Mouse (Mus musculus) forebrain, embryonic 12.5 days (tissue): ENCODE data around the gene Ttll8. TPM values are rescaled to one million over a fixed set of nuclear protein-coding genes. Genes with fewer than 3 reads are reported as not detected.

Source experiments
- ATAC-seq: fragments of 200-750 bp; cut with Nextera tagmentation; 2 replicates; pipeline ENCODE4 v1.8.0; 2017; ENCODE audit warnings: moderate TSS enrichment; ENCODE audit not compliant: low FRiP score
- H3K27ac ChIP-seq: fragments of 300-500 bp; sonication (generic); 2 replicates; pipeline ENCODE4 v1.5.1; 2016; ENCODE audit warnings: mild to moderate bottlenecking
- H3K27me3 ChIP-seq: fragments of 300-500 bp; sonication (generic); 2 replicates; pipeline ENCODE4 v1.6.1; 2016; ENCODE audit warnings: mild to moderate bottlenecking
- H3K36me3 ChIP-seq: fragments of 300-500 bp; sonication (generic); replicated peaks from 2 replicates; pipeline ENCODE4 v1.6.1; 2016; ENCODE audit warnings: mild to moderate bottlenecking
- H3K4me1 ChIP-seq: fragments of 300-500 bp; sonication (generic); 2 replicates; pipeline ENCODE4 v1.6.1; 2016
- H3K4me2 ChIP-seq: fragments of 300-500 bp; sonication (generic); 2 replicates; pipeline ENCODE4 v1.6.1; 2016; ENCODE audit warnings: mild to moderate bottlenecking, moderate library complexity
- H3K4me3 ChIP-seq: fragments of 300-500 bp; sonication (generic); replicated peaks from 2 replicates; pipeline ENCODE4 v1.5.1; 2016; ENCODE audit warnings: mild to moderate bottlenecking
- H3K9ac ChIP-seq: fragments of 300-500 bp; sonication (generic); 2 replicates; pipeline ENCODE4 v1.6.1; 2016; ENCODE audit warnings: mild to moderate bottlenecking
- H3K9me3 ChIP-seq: fragments of 300-500 bp; sonication (generic); 2 replicates; pipeline ENCODE4 v1.6.1; 2016
- WGBS: fragments of 180-500 bp; shearing (Covaris S2); methylation state at CpG from one replicate; pipeline ENCODE4 v1.1.7; 2016; 5-methylcytosine and 5-hydroxymethylcytosine counted together
- polyA plus RNA-seq: library from polyadenylated mRNA; unstranded; fragments of >200 nt; fragmentation: Nextera tagmentation; extraction: Ambion mirVana; gene quantifications from 2 replicates; pipeline ENCODE4 v1.2.1, GENCODE M21; 2016

Ttll8 gene
- polyA plus RNA-seq, 1 experiment from 2014 or later: 0.14 TPM

DNA sequence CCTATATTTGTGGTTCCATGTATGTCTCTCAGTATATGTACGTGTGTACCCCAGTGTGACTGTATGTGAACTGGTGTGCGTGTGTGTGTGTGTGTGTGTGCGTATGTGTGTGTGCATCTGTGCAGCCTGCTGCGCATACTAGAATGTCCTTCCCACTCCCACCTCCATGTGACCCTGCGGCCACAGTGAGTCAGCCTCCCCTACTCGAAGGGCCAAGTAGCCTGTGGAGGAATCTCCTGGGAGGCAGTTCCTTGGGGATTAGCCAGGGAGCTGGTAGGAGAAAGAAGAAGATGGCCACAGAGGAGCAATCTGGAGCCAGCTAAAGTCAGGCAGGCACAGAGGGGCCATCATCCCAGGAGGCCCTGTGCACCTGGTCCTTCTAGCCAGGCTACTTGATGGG lies 79.7 kb downstream of the Ttll8 start:
- peaks cover 9% of the 10 kb centered on the region; the same call in 1 of the 2 replicates for H3K27me3 ChIP-seq
- 84% methylated on average over 6 of the region's 6 CpGs for WGBS
- no peaks in the 10 kb centered on the region for H3K9me3 ChIP-seq
- no peak overlapping the region for H3K27ac ChIP-seq
- no peak for ATAC-seq
- H3K9ac ChIP-seq: no peak overlapping the region
- H3K36me3 ChIP-seq: no peaks in the 10 kb centered on the region
- H3K4me1 ChIP-seq: peaks cover 9% of the 10 kb centered on the region
- H3K4me2 ChIP-seq: no peak overlapping the region
- H3K4me3 ChIP-seq: no peak overlapping the region

DNA sequence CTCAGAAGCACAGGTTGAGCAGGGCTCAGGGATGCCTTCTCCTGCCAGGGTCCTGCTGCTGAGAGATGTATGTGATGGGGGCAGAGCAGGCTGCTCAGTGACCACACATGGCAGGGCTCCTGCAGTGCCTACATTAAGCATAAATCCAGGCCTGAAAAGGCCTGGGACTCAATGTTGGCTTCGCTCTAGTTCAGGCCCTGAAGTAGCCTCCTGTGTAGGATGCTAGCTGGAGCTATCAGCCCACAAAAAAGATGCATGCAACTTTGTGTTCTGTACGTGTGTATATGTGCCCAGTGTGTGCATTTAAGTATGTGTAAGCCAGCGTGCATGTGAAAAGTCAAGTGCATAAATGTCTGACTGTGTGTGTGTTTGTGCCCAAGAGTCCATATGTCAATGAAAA lies 80.2 kb downstream of the Ttll8 start:
- WGBS: 93% methylated on average over 3 of the region's 3 CpGs

DNA sequence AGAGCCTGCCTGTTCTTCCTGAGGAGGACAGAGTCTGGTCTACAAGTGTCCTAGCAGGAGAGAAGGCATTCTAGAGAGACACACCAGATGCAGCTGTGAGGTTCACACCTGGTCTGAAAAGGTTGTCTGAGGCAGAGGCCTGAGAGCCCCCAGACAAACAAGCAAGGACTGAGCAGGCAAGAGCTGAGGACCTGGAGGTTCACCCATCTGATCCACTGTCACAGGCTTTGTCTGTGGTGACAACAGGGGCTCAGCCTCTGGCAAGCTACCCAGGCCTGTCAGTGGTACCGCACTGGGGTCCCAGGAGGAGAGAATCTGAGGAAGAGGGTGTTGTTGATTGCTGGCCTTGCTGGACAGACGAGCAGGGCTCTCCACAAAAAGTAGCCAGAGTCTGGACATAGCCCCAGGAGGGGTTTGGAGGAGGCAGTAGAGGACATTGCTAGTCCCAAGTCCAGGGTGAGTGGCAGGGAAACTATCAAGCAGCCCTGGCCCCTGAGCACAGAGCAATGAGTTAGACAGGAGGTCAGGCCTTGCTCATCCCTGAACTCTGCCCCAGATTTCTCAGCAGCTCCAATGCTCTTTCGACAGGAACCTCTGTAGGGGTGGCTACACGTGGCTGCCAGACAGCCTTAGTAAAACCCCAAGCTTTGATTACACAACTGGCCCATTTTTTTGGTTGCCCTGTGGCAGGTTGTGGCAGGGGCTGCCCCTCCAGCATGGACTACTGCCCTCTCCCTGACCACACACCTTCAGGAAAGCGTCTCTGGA lies 83.6 kb downstream of the Ttll8 start:
- no peak overlapping the region for H3K4me2 ChIP-seq
- H3K36me3 ChIP-seq: peaks cover 18% of the 10 kb centered on the region
- H3K27me3 ChIP-seq: peaks cover 4% of the 10 kb centered on the region; the same call in 1 of the 2 replicates
- no peaks in the 10 kb centered on the region for H3K4me1 ChIP-seq
- no peak overlapping the region for H3K9ac ChIP-seq
- no peak for ATAC-seq
- H3K27ac ChIP-seq: no peak overlapping the region
- WGBS: 80% methylated on average over 5 of the region's 5 CpGs
- H3K4me3 ChIP-seq: no peak overlapping the region
- H3K9me3 ChIP-seq: peaks cover 5% of the 10 kb centered on the region; the same call in 1 of the 2 replicates

More for the DNA sequence above, 80.2 kb downstream of the Ttll8 start:
- ATAC-seq: no peak
- no peaks in the 10 kb centered on the region for H3K9me3 ChIP-seq
- H3K36me3 ChIP-seq: no peaks in the 10 kb centered on the region
- peaks cover 9% of the 10 kb centered on the region for H3K4me1 ChIP-seq
- no peak overlapping the region for H3K27ac ChIP-seq
- no peak overlapping the region for H3K9ac ChIP-seq
- H3K4me2 ChIP-seq: no peak overlapping the region
- H3K4me3 ChIP-seq: no peak overlapping the region
- peaks cover 9% of the 10 kb centered on the region; the same call in 1 of the 2 replicates for H3K27me3 ChIP-seq

GRCm38 (mm10) chr15:88868024-88868742 lies 86.0 kb downstream of the Ttll8 start:
- no peaks in the 10 kb centered on the region for H3K27me3 ChIP-seq
- WGBS: 86% methylated on average over 6 of the region's 6 CpGs
- H3K27ac ChIP-seq: 0 out of 2 replicates have a peak overlapping the region, but pooled peaks have one; percentile 8
- no peak overlapping the region for H3K4me2 ChIP-seq
- no peak overlapping the region for H3K9ac ChIP-seq
- no peak for ATAC-seq
- no peak overlapping the region for H3K4me3 ChIP-seq
- peaks cover 22% of the 10 kb centered on the region for H3K4me1 ChIP-seq
- H3K36me3 ChIP-seq: peaks cover 32% of the 10 kb centered on the region
- peaks cover 5% of the 10 kb centered on the region; the same call in 1 of the 2 replicates for H3K9me3 ChIP-seq

- H3K36me3 ChIP-seq: peaks cover 32% of the 10 kb centered on the region
- peak overlapping the region; percentile 25; the same call in 1 of the 2 replicates for H3K27ac ChIP-seq
- WGBS: 46% methylated on average over 5 of the region's 5 CpGs
- H3K4me2 ChIP-seq: no peak overlapping the region
- H3K27me3 ChIP-seq: no peaks in the 10 kb centered on the region
- no peak overlapping the region for H3K4me3 ChIP-seq
- no peak overlapping the region for H3K9ac ChIP-seq
- peaks cover 27% of the 10 kb centered on the region for H3K4me1 ChIP-seq
- no peak for ATAC-seq
- peaks cover 5% of the 10 kb centered on the region; the same call in 1 of the 2 replicates for H3K9me3 ChIP-seq
These were observed 86.7 kb downstream of the Ttll8 start for GRCm38 (mm10) chr15:88867368-88868023.

DNA sequence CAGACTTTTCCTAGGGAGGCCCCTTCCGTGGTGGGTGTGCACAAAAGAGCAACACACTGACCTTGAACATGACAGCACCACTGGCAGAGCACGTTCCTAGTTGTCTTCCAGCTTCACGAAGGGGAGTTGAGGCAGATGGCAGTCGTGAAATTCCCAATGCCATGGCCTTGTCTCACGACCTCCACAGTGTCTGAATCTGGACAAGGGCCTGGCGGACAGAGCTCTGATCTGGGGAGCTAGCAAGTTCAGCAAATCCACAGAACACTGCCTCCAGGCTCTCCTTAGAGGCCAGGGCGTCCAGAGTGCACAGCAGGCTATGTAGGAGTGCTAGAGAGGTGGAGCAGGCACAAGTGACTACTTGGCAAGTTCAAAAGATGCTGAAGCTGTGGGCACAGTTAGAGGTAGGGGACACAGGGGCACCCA lies 87.3 kb downstream of the Ttll8 start:
- H3K9me3 ChIP-seq: peaks cover 5% of the 10 kb centered on the region; the same call in 1 of the 2 replicates
- H3K27ac ChIP-seq: peak overlapping the region; percentile 25; the same call in 1 of the 2 replicates
- H3K4me1 ChIP-seq: peaks cover 27% of the 10 kb centered on the region
- H3K9ac ChIP-seq: no peak overlapping the region
- H3K4me2 ChIP-seq: no peak overlapping the region
- peaks cover 32% of the 10 kb centered on the region for H3K36me3 ChIP-seq
- H3K4me3 ChIP-seq: no peak overlapping the region
- 61% methylated on average over 7 of the region's 7 CpGs for WGBS
- ATAC-seq: no peak
- no peaks in the 10 kb centered on the region for H3K27me3 ChIP-seq

DNA sequence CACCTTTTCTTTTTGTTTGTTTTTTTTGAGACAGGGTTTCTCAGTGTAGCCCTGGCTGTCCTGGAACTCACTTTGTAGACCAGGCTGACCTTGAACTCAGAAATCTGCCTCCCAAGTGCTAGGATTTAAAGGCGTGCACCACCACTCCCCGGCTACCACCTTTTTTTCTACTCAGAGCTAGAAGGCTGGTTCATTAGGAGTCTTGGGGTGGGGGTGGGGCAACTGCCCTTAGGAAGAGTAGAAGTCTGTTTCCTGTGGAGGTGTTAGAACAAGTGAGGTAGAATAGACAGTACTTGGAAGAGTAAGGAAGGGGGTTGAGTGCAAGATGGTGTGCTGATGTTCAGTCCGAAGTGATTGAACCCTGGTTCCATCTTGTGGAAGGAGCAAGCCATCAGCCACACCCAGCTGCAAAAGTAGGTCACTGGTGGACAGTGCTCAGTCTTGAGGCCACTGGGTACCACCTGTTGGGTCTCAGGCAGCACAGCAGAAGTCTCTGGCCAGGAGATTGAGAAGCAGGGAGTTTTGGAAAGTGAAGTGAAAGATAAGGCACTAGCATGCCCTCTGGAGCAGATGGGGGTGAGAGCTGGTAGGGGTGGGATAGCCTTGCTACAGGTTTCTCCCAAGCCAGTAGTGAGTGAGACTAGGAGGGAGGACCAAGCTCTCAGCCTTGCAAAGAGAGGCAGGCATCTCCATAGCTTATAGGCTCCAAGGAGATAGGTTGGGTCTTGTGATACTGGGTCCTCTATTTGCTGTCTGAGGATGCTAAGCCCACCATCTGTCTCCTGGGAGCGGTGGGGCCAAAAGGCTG lies 88.1 kb downstream of the Ttll8 start:
- H3K4me2 ChIP-seq: no peak overlapping the region
- WGBS: 89% methylated on average over 4 of the region's 4 CpGs
- no peak overlapping the region for H3K4me3 ChIP-seq
- peaks cover 5% of the 10 kb centered on the region; the same call in 1 of the 2 replicates for H3K9me3 ChIP-seq
- no peak for ATAC-seq
- H3K9ac ChIP-seq: no peak overlapping the region
- H3K4me1 ChIP-seq: peaks cover 33% of the 10 kb centered on the region
- peaks cover 32% of the 10 kb centered on the region for H3K36me3 ChIP-seq
- no peak overlapping the region for H3K27ac ChIP-seq
- 0 out of 2 replicates have a peak, but pooled peaks cover 2% of the 10 kb centered on the region for H3K27me3 ChIP-seq

DNA sequence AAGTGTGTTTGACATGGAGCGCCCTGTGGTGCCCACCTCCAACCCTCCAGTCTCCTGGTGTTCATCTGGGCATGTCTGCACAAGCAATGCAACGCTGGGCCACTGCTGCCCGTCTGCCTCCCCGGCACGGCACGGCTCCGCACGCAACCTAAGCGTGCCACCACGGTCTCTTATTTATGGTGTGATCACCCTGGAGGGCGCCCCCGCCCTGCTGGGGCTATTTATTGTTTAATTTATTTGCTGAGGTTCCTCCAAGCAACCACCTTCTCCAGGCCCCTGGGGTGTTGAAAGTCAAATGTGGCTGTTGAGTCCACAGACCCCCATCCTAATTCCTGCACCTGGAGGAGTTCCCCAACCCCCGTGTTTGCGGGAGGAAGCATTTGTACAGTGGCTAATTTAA lies 89.2 kb downstream of the Ttll8 start:
- Histone ChIP-seq H3K27me3 (peaks cover 7% of the 10 kb centered on the region; the same call in 1 of the 2 replicates), H3K4me1 (peaks cover 33% of the 10 kb centered on the region), H3K4me2 (peak overlapping the region; percentile 97; the same call in 1 of the 2 replicates), H3K9ac (no peak overlapping the region), H3K9me3 (peaks cover 5% of the 10 kb centered on the region; the same call in 1 of the 2 replicates), H3K36me3 (peaks cover 32% of the 10 kb centered on the region), H3K4me3 (no peak overlapping the region), H3K27ac (no peak overlapping the region)
- WGBS: 89% methylated on average over 14 of the region's 14 CpGs
- no peak for ATAC-seq

DNA sequence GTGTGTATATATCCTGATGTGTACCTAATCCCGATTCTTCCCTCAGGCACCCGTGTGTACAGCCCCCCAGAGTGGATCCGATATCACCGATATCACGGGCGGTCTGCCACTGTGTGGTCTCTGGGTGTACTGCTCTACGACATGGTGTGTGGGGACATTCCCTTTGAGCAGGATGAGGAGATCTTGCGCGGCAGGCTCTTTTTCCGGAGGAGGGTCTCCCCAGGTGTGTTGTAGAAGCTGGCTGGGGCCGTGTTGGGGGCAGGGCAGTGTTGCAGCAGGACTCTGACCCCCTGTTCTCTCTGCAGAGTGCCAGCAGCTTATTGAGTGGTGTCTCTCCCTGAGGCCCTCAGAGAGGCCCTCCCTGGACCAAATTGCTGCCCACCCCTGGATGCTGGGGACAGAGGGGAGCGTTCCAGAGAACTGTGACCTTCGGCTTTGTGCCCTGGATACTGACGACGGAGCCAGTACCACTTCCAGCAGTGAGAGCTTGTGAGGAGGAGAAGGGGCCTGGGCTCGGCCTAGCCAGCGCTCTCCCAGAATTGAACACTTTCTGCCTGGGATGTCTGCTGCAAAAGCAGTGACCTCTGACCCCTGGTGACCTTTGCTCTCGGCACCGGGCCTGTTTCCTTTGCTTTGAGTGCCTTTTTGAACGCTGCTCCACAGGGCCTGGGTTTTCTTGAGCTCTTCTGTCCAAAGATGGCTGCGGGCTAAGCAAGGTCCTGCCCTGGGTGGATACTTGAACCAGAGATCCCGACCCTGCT lies 89.8 kb downstream of the Ttll8 start:
- Histone ChIP-seq H3K4me3 (peak overlapping the region; percentile 88), H3K27ac (peak overlapping the region; percentile 98), H3K4me2 (peak overlapping the region; percentile 97), H3K9ac (peak overlapping the region; percentile 91), H3K36me3 (peaks cover 32% of the 10 kb centered on the region), H3K4me1 (peaks cover 33% of the 10 kb centered on the region), H3K27me3 (peaks cover 7% of the 10 kb centered on the region; the same call in 1 of the 2 replicates), H3K9me3 (peaks cover 5% of the 10 kb centered on the region; the same call in 1 of the 2 replicates)
- WGBS: 54% methylated on average over 22 of the region's 22 CpGs
- peak; percentile 3; the same call in 1 of the 2 replicates for ATAC-seq

- peaks cover 7% of the 10 kb centered on the region; the same call in 1 of the 2 replicates for H3K27me3 ChIP-seq
- peaks cover 33% of the 10 kb centered on the region for H3K4me1 ChIP-seq
- under 1% methylated on average over 39 of the region's 39 CpGs for WGBS
- peaks cover 32% of the 10 kb centered on the region for H3K36me3 ChIP-seq
- H3K4me3 ChIP-seq: peak overlapping the region; percentile 88
- peak overlapping the region; percentile 97 for H3K4me2 ChIP-seq
- ATAC-seq: peak; percentile 66
- H3K9ac ChIP-seq: peak overlapping the region; percentile 91
- peaks cover 5% of the 10 kb centered on the region; the same call in 1 of the 2 replicates for H3K9me3 ChIP-seq
- peak overlapping the region; percentile 98 for H3K27ac ChIP-seq
These were observed 90.5 kb downstream of the Ttll8 start for GRCm38 (mm10) chr15:88863695-88864231.
